Mouse (Mus musculus) erythroblast, adult 5-6 weeks (primary cell): ENCODE measurements around the gene Rbfox1. TPM values are rescaled to one million over a fixed set of nuclear protein-coding genes. Genes with fewer than 3 reads are reported as not detected.

Experiments
- ATAC-seq: replicated peaks from 2 replicates; pipeline ENCODE4 v1.8.0; 2016; ENCODE audit warnings: moderate number of reproducible peaks, mild to moderate bottlenecking, moderate TSS enrichment, inconsistent platforms; ENCODE audit not compliant: poor library complexity, low FRiP score, severe bottlenecking
- total RNA-seq, 2 experiments: library from RNA; stranded (forward) in 1 of 2; stranded (reverse) in 1 of 2; fragments of 150-400 nt in 1 of 2; fragments of 200-764, 138-1000 nt in 1 of 2; gene quantifications; 2 replicates each; pipeline versions ENCODE4 v1.2.3 to v1.2.4; 2015 to 2017; ENCODE audit warnings: low replicate concordance in 2 of 2

Gene Rbfox1
- total RNA-seq, 2 experiments from 2014 or later: not detected

- ATAC-seq: no peak
Measured at GRCm38 (mm10) chr16:6155556-6155955, 270.4 kb downstream of the Rbfox1 start.

- ATAC-seq: no peak
Measured at GRCm38 (mm10) chr16:6164476-6164875, 279.3 kb downstream of the Rbfox1 start.

- no peak for ATAC-seq
Measured at GRCm38 (mm10) chr16:6169346-6169745, 284.2 kb downstream of the Rbfox1 start.

GRCm38 (mm10) chr16:6180819-6181218, 295.7 kb downstream of the Rbfox1 start:
- no peak for ATAC-seq

- no peak for ATAC-seq
Measured at GRCm38 (mm10) chr16:6182329-6182728, 297.2 kb downstream of the Rbfox1 start.

- no peak for ATAC-seq
Measured at GRCm38 (mm10) chr16:6192358-6192757, 307.2 kb downstream of the Rbfox1 start.

- ATAC-seq: no peak
Measured at GRCm38 (mm10) chr16:6206431-6206830, 321.3 kb downstream of the Rbfox1 start.

GRCm38 (mm10) chr16:6212916-6213315, 327.8 kb downstream of the Rbfox1 start:
- ATAC-seq: no peak

- ATAC-seq: no peak
Measured at GRCm38 (mm10) chr16:6227449-6227848, 342.3 kb downstream of the Rbfox1 start.

- no peak for ATAC-seq
Measured at GRCm38 (mm10) chr16:6232966-6233365, 347.8 kb downstream of the Rbfox1 start.

GRCm38 (mm10) chr16:6241393-6241792, 356.2 kb downstream of the Rbfox1 start:
- no peak for ATAC-seq

GRCm38 (mm10) chr16:6242468-6242867, 357.3 kb downstream of the Rbfox1 start:
- ATAC-seq: no peak

GRCm38 (mm10) chr16:6247569-6247968, 362.4 kb downstream of the Rbfox1 start:
- ATAC-seq: no peak

- no peak for ATAC-seq
Measured at GRCm38 (mm10) chr16:6264557-6264956, 379.4 kb downstream of the Rbfox1 start.

GRCm38 (mm10) chr16:6265610-6266009, 380.5 kb downstream of the Rbfox1 start:
- ATAC-seq: no peak

GRCm38 (mm10) chr16:6271596-6272370, 386.6 kb downstream of the Rbfox1 start:
- no peak for ATAC-seq

- ATAC-seq: no peak
Measured at GRCm38 (mm10) chr16:6283496-6283895, 398.3 kb downstream of the Rbfox1 start.

GRCm38 (mm10) chr16:6284317-6284716, 399.2 kb downstream of the Rbfox1 start:
- no peak for ATAC-seq

- ATAC-seq: no peak
Measured at GRCm38 (mm10) chr16:6287699-6288098, 402.5 kb downstream of the Rbfox1 start.

GRCm38 (mm10) chr16:6300112-6300511, 415.0 kb downstream of the Rbfox1 start:
- ATAC-seq: no peak

- ATAC-seq: no peak
Measured at GRCm38 (mm10) chr16:6303082-6303481, 417.9 kb downstream of the Rbfox1 start.

GRCm38 (mm10) chr16:6309940-6310339, 424.8 kb downstream of the Rbfox1 start:
- no peak for ATAC-seq
